Mouse (Mus musculus): ENCODE measurements around the gene Pou5f2. TPM values are rescaled to one million over a fixed set of nuclear protein-coding genes. Genes with fewer than 3 reads are reported as not detected.

Gene Pou5f2
- polyA plus RNA-seq (2015; fragmentation: Nextera tagmentation; extraction: Ambion mirVana): 0.57 and 0.66 TPM in 2 replicates

DNA sequence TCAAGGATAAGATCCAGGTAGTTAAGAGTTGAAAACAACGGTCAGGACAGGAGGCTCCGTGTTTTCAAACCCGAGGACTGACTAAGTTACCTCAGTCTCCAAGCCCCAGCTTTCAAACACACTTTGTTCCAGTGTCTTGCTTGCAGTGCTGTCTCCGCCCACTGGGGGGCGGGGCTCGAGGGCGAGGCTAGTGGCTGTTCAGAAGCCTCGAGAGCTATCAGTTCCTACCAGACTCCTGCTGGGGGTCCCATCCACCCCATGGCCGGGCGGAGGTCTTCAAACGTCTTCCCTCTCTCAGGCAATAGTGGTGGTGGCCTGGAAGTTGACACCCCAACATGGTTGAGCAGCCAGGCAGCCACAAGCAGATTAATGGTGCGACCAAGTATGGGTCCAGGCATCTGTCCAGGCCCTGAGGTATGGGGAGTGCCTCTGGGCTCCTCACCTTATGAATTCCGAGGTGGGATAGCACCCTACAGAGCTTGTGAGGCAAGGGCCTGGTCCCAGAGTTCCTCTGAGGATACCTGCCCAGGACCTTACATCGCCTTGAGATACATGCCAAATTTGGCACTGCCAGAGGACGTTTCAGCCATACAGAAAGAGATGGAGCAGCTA, at the start of gene Pou5f2:
Gene Pou5f2 (plus strand): TSS at position 220 of the 612 bp plus-strand sequence.
- no peak within 1 kb of the TSS for H3K9ac ChIP-seq (replicated peaks; ENCODE audit: low read depth)
- TF ChIP-seq CTCF (IDR thresholded peaks at IDR 0.05) (0 out of 2 replicates have a peak, but pooled peaks have one; percentile 29), EP300 (IDR thresholded peaks at IDR 0.05) (no peak)
- WGBS: 60% methylated on average over 15 of the region's 15 CpGs
- no peaks in the 10 kb centered on the region for H3K27me3 ChIP-seq (replicated peaks; ENCODE audit: insufficient read depth, low read length)
- H3K9me3 ChIP-seq (ENCODE audit: low read length): no peaks in the 10 kb centered on the region
- no peak within 1 kb of the TSS for H3K4me3 ChIP-seq (ENCODE audit: low read depth, low read length)
- H3K4me1 ChIP-seq (ENCODE audit: insufficient read depth, low read depth, low read length): no peaks in the 10 kb centered on the region
- H3K27ac ChIP-seq (ENCODE audit: low read length): no peak within 1 kb of the TSS
- H3K4me2 ChIP-seq (replicated peaks; ENCODE audit: low read depth, low read length): no peak within 1 kb of the TSS
- ATAC-seq (no peak), DNase-seq (ENCODE audit: low spot score) (no peak)
- H3K36me3 ChIP-seq (ENCODE audit: insufficient read depth, low read length): no peaks in the 10 kb centered on the region

DNA sequence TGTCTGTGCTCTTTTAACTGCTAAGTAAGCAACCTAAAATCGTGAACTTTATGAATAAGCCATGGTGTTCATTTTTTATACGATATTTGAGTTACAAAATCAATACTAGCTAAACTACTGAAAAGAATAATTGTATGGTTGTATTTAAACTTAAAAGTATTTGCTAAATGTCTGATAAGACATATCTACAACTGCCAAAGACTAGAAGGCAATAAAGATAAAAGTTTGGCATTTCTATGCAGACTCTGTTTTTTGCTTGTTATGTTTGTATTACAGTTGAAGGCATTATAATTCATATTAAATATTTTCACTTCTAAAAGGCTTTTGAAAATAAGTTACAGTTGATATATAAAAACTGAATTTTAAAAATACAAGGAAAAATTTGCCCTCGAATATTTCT, 48.5 kb upstream of the Pou5f2 start:
- no peak overlapping the region for H3K27ac ChIP-seq (ENCODE audit: low read length)
- no peak overlapping the region for H3K4me3 ChIP-seq (ENCODE audit: low read depth, low read length)
- ATAC-seq: no peak
- no peaks in the 10 kb centered on the region for H3K9me3 ChIP-seq (ENCODE audit: low read length)
- H3K4me1 ChIP-seq (ENCODE audit: insufficient read depth, low read depth, low read length): no peaks in the 10 kb centered on the region
- H3K4me2 ChIP-seq (replicated peaks; ENCODE audit: low read depth, low read length): no peak overlapping the region
- H3K36me3 ChIP-seq (ENCODE audit: insufficient read depth, low read length): no peaks in the 10 kb centered on the region
- DNase-seq (ENCODE audit: low spot score): no peak
- TF ChIP-seq EP300 (IDR thresholded peaks at IDR 0.05): no peak
- no peak for TF ChIP-seq CTCF (IDR thresholded peaks at IDR 0.05)
- H3K9ac ChIP-seq (replicated peaks; ENCODE audit: low read depth): no peak overlapping the region
- no peaks in the 10 kb centered on the region for H3K27me3 ChIP-seq (replicated peaks; ENCODE audit: insufficient read depth, low read length)
- WGBS: 49% methylated on average over 3 of the region's 3 CpGs

GRCm38 (mm10) chr13:77977121-77977520, 47.6 kb upstream of the Pou5f2 start:
- Histone ChIP-seq H3K9me3 (ENCODE audit: low read length) (no peaks in the 10 kb centered on the region), H3K9ac (replicated peaks; ENCODE audit: low read depth) (no peak overlapping the region), H3K4me3 (ENCODE audit: low read depth, low read length) (no peak overlapping the region), H3K27ac (ENCODE audit: low read length) (no peak overlapping the region), H3K27me3 (replicated peaks; ENCODE audit: insufficient read depth, low read length) (no peaks in the 10 kb centered on the region), H3K4me1 (ENCODE audit: insufficient read depth, low read depth, low read length) (no peaks in the 10 kb centered on the region), H3K4me2 (replicated peaks; ENCODE audit: low read depth, low read length) (no peak overlapping the region), H3K36me3 (ENCODE audit: insufficient read depth, low read length) (no peaks in the 10 kb centered on the region)
- DNase-seq (ENCODE audit: low spot score) (no peak), ATAC-seq (no peak)
- 91% methylated on average over 1 of the region's 1 CpGs for WGBS
- no peak for TF ChIP-seq EP300 (IDR thresholded peaks at IDR 0.05)
- TF ChIP-seq CTCF (IDR thresholded peaks at IDR 0.05): no peak

DNA sequence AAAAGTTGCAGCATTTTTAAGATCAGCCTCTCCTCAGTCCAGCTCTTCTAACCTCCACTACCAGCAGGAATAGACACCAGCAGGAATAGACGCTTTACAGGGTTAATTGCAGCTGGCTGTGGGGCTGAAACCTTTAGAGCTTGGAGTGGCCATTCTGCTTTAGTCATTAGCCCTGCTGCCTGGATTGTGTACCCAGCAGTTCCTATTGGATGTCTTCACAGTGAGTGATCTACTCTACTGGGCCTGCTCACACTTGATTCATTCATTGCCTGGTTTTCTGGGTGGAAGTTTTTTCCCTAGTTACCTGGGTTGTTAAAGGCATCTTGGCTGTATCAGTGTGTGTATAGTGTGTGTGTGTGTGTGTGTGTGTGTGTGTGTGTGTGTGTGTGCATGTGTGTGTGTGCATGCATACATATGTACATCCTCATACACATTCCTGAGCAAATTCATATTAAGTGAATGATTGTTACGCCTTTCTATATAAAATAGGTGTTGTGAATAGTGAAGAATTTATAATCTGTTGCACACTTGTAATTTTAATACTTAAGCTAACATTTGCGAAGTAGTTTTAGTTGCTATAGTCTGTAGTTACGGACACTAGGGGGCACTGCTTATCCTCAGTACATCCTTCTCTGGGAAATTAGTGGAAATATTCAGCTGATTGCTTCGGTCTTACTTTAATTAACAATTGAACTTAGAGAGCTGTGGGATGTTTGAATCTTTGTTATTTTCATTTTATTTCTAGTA, 42.4 kb upstream of the Pou5f2 start:
- H3K27me3 ChIP-seq (replicated peaks; ENCODE audit: insufficient read depth, low read length): no peaks in the 10 kb centered on the region
- TF ChIP-seq EP300 (IDR thresholded peaks at IDR 0.05) (no peak), CTCF (IDR thresholded peaks at IDR 0.05) (peak; percentile 75)
- no peaks in the 10 kb centered on the region for H3K9me3 ChIP-seq (ENCODE audit: low read length)
- H3K4me3 ChIP-seq (ENCODE audit: low read depth, low read length): no peak overlapping the region
- H3K27ac ChIP-seq (ENCODE audit: low read length): no peak overlapping the region
- no peak for ATAC-seq
- no peak overlapping the region for H3K4me2 ChIP-seq (replicated peaks; ENCODE audit: low read depth, low read length)
- peak; percentile 56 for DNase-seq (ENCODE audit: low spot score)
- 26% methylated on average over 5 of the region's 5 CpGs for WGBS
- no peaks in the 10 kb centered on the region for H3K36me3 ChIP-seq (ENCODE audit: insufficient read depth, low read length)
- no peaks in the 10 kb centered on the region for H3K4me1 ChIP-seq (ENCODE audit: insufficient read depth, low read depth, low read length)
- H3K9ac ChIP-seq (replicated peaks; ENCODE audit: low read depth): no peak overlapping the region

- no peak overlapping the region for H3K4me2 ChIP-seq (replicated peaks; ENCODE audit: low read depth, low read length)
- TF ChIP-seq CTCF (IDR thresholded peaks at IDR 0.05) (no peak), EP300 (IDR thresholded peaks at IDR 0.05) (no peak)
- no peaks in the 10 kb centered on the region for H3K27me3 ChIP-seq (replicated peaks; ENCODE audit: insufficient read depth, low read length)
- no peak for ATAC-seq
- no peak overlapping the region for H3K4me3 ChIP-seq (ENCODE audit: low read depth, low read length)
- no peak overlapping the region for H3K27ac ChIP-seq (ENCODE audit: low read length)
- H3K36me3 ChIP-seq (ENCODE audit: insufficient read depth, low read length): no peaks in the 10 kb centered on the region
- no peak for DNase-seq (ENCODE audit: low spot score)
- H3K4me1 ChIP-seq (ENCODE audit: insufficient read depth, low read depth, low read length): no peaks in the 10 kb centered on the region
- H3K9me3 ChIP-seq (ENCODE audit: low read length): no peaks in the 10 kb centered on the region
- 72% methylated on average over 2 of the region's 2 CpGs for WGBS
- H3K9ac ChIP-seq (replicated peaks; ENCODE audit: low read depth): no peak overlapping the region
Observed at GRCm38 (mm10) chr13:77982852-77983202, 41.9 kb upstream of the Pou5f2 start.

DNA sequence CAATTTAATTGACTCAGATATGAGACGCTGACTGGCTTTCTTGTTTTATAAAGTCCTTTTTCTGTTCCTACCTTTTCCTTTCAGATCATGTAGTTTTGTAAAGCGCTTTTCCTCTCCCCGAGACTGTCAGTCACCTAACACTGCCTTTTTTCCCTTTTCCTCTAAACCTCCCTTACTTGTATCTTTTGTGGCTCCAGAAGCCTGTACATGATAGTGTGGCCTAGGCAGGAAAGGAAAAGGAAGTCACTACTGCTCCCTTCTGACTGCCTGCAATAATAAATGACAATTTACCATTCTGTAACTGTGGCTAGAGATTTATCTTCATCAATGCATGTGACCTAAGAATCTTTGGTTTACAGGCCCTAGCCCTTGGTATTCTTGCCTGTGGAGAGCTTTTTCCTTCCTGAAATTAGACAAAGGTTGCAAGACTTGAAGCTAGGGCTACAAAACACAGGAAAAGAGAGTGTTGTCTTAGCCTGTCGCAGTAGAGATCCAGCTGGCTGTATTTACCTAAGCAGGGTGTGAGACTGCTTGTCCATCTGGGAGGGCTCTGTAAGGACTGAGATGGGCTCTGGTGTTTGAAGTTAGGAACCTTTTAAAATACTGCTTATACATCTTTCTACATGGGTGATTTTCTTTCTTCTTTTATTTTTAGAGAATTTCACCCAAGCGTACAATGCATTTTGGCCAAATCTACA, 33.4 kb upstream of the Pou5f2 start:
- no peak for DNase-seq (ENCODE audit: low spot score)
- WGBS: 70% methylated on average over 5 of the region's 5 CpGs
- Histone ChIP-seq H3K36me3 (ENCODE audit: insufficient read depth, low read length) (no peaks in the 10 kb centered on the region), H3K4me2 (replicated peaks; ENCODE audit: low read depth, low read length) (no peak overlapping the region), H3K27ac (ENCODE audit: low read length) (no peak overlapping the region), H3K9ac (replicated peaks; ENCODE audit: low read depth) (no peak overlapping the region), H3K4me1 (ENCODE audit: insufficient read depth, low read depth, low read length) (no peaks in the 10 kb centered on the region), H3K4me3 (ENCODE audit: low read depth, low read length) (no peak overlapping the region), H3K27me3 (replicated peaks; ENCODE audit: insufficient read depth, low read length) (no peaks in the 10 kb centered on the region), H3K9me3 (ENCODE audit: low read length) (no peaks in the 10 kb centered on the region)
- TF ChIP-seq EP300 (IDR thresholded peaks at IDR 0.05) (no peak), CTCF (IDR thresholded peaks at IDR 0.05) (no peak)
- ATAC-seq: no peak
